Mouse (Mus musculus): Measurements from ENCODE around the gene Sept9.

Sept9 gene

DNA sequence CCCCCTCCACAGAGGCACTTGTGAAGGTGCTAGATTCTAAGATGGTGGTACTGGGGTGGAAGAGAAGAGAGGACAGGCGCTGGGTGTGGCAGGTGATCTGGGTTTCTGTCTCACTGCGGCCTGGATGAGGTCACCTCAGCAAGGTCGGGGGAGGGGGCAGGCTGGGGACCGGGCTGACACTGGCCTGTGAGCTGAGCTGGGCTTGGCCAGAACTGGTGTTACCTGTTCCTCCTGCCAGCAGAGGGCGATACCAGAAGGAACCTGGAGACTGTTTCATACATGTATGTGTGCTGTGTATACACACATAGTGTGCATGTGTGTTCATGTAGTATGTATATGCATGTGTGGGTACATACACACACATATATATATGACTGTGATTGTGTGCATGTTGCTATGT is 23.2 kb upstream of the Sept9 start:
- peak; percentile 60 for DNase-seq

DNA sequence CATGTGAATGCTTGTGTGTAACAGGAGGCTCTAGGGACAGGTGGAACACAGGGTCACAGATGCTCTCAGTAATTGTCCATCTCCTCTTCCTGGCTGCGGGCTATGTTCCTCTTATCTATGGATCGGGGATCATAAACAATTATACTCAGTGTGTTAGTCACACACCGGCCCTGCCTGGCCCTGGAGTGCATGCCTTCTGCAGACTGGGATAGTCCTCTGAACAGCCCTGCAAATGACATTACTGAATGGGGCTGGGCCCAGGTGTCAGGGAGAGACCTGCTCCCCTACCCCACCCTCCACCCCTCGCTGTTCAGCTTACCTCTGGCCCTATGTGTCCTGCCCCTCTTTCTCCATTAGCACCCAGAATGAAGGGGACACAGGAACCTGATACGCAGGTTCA is 22.6 kb upstream of the Sept9 start:
- no peak for DNase-seq

GRCm38 (mm10) chr11:117177303-117177979 is 22.0 kb upstream of the Sept9 start:
- DNase-seq, result peak; percentile 86

DNA sequence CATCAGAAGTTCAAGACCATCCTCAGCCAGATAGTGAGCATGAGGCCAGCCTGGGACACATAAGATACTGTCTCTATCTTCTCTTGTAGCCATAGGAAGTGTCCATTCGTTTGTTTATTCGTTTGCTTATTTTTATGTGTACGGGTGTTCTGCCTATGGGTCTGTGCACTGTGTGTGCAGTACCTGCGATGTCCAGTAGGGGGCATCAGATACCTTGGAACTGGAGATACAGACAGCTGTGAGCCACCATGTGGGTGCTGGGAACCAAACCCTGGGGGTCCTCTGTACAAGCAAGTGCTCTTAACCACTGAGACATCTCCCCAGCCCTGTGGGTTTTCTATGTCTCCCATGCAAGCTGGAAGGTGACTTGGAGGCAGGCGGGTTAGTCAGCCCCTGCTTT is 19.6 kb upstream of the Sept9 start:
- peak; percentile 28 for DNase-seq

DNA sequence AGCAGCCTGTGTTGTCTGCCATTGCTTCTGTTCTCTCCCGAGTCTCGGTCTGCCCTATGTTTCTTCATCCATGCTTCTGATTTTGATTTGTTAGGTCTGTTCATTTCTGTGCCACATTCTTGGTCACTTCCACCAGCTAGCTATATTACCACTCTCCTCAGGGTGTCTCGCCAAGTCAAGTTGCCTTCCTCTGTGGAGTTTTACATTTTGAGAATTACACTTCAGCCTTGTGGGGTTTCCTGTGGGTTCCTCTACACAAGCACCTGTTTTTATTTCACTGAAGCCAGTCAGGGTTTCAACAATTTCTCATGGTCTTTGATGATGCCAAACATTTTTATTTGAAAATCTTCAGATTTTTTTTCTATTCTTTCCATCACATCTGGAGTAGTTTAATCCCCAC is 16.7 kb upstream of the Sept9 start:
- no peak for DNase-seq

DNA sequence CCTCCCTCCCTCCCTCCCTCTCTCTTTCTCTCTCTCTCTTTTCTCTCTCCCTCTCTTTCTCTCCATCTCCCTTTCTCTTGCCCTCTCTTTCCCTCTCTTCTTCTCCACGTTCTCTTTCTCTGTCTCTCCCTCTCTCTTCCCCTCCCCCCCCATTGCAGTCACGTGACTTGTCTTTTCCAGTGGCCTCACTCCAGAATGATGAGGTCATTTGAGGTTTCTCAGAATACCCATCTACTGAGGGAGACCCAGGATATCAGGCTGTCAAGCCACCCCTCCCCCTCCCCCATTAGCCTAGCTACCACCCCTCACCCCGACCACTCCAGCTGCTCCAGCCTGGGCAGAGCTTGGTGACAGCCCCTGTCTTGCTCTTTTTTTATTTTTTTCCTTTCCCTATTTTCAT is 16.2 kb upstream of the Sept9 start:
- no peak for DNase-seq

- DNase-seq, result no peak
These were observed 15.6 kb upstream of the Sept9 start for GRCm38 (mm10) chr11:117183841-117184240.

DNA sequence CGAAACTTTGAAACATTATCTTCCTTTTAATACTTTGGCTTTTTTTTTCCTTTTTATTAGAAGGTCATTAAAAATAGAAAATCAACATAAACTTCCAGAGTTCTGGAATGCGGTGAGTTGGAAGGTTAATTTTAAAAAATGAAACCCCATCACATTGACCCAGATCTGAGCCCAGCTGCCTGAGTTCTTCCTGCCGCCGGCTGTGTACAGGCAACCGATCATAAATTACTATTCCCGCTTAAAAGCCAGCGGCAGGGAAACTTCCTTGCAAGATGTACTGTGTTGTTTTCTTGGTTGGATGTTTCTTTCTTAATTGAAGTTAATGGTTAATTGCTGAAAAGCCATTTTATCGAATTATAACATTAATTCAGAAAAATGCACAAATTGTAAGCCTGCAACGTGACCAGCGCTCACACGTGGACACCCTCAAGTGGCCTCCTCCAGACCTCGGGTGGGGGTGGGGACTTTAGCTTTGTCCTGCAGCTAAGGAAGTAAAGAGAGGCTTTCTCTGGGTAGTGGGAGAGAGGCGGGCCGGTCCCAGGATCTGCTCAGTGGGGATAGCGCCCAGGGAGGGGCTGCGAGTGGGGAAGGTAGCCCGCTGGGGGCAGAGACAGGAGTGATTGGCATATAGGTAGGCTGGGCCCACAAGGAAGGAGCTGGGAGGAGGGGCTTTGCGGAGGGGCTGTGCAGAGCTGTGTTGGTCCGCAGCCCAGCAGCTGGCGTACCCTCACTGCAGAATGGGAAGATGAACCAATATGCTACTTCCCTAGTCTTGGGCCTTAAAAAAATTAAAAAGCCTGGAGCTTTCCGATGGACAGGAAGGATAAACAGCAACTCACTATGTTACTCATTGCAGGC is 14.2 kb upstream of the Sept9 start:
- no peak for DNase-seq

DNA sequence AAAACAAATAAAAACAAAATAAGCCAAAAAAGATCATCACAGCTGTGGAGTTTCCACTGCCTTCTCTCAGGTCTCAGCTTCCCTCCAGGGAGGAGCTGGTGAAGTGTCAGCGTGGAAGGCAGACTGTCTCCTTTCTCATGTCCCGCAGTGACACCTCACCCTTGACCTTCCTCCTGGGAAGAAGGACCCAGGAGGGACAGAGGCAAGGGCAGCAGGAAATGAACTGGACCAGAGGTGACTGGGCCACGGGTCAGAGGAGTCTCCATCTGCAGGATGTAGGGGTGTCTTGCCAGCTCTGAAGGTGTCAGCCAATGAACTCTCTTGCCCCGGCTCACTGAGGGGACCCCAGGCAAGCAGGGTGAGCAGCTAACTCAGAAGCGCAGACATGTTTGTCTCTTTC is 7.9 kb upstream of the Sept9 start:
- DNase-seq, result no peak

GRCm38 (mm10) chr11:117194475-117194937 is 5.0 kb upstream of the Sept9 start:
- no peak for DNase-seq

GRCm38 (mm10) chr11:117195616-117196015 is 3.8 kb upstream of the Sept9 start:
- DNase-seq, result no peak

DNA sequence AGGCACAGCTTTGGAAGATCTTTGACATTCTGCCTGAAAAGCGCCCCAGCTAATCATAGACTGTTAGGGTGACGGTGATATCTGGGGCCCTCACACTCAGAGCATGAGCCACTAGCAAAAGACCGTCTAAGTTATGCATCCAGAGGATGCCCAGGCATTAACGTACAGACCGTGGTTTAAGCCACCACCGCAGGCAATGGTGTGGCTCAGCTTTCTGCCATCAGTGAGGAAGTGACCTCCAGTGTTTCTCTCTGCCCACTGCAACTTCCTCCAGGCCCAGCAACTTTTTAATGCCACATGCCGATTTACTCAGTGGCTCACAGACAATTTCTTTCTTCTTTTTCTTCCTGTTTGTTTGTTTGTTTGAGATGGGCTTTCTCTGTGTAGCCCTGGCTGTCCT is 2.8 kb upstream of the Sept9 start:
- DNase-seq, result no peak

DNA sequence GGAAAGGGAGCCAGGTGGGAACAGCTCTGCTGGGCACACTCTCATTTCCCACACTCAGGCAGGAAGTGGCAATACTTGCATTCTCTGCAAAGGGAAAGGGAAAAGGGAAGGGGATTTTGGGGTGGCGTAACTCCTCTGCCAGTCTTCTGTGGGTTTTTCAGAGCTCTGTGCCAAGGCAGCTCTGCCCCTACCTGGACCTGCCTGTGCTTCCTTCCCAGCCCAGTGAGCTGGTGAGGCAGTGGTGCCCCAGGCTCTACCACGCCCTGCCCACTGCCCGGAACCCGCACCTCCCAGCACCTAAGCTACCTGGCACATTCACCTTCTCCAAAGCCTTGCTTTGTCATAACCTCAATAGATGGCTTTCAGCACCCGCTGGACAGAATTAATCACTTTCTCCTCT is 1.3 kb upstream of the Sept9 start:
- DNase-seq, result no peak

GRCm38 (mm10) chr11:117201846-117202245 is 2.4 kb downstream of the Sept9 start:
- no peak for DNase-seq

DNA sequence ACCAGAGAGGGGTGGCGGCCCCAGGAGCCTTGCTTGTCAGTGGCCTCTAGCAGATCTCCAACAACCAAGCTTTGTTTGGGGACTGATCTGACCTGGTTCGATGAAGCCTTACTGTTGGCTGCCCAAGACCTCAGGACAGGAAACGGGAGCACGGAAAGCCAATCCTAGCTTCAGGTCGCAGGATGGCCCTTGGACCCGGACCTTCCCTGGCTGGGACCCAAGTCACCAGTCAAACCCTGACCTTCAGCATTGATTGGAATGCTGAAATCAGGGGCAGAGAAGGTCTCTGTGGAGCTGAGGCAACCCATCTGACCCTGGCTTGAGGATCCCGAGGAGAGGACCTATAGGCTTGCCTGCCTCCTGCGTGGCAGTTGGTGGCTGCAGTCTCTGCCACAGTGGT is 5.1 kb downstream of the Sept9 start:
- no peak for DNase-seq

- no peak for DNase-seq
These were observed 5.6 kb downstream of the Sept9 start for GRCm38 (mm10) chr11:117205042-117205441.

DNA sequence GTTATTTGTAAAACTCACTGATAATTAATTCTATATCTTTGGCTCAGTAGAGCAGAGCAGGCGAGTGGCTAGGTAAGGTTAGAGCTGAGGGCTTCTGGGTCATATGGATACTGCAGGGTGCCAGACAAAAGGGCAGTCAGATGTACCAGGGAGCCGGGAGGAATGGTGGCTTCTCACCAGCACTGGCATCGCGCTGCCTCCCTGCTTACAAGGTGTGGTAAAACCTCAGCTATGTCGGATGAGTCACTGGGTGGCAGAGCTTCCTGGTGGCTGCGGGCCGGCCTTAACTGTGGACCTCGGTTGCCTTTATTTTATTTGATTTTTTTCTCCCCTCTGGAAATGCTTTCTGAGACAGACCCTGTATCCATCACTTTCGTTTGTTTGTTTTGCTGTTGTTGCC is 6.0 kb downstream of the Sept9 start:
- no peak for DNase-seq

- DNase-seq, result no peak
These were observed 8.0 kb downstream of the Sept9 start for GRCm38 (mm10) chr11:117207436-117207835.

DNA sequence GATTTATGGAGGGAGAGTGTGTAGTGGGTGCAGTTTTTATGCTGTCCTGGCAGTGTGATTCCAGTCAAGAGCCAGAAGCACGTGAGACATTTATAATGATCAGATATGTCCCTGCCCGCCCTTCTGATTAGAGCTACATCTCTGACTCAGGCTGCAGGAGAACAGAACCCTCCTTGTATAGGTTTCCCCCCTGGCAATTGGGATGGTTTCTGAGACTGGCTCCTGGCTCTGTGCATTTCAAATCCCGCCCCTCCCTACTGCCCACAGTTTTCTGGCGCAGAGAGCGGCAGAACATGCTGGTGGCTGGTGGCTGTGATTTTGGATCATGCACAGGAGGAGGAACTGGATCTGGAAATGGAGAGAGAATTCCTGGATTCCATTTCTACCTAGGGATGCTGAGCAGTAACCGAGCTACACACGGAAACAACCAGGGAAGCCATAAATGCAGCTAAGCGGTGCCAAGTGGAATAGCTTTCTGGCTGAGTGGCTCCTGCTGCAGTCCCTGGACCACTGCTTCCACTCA is 8.8 kb downstream of the Sept9 start:
- no peak for DNase-seq

DNA sequence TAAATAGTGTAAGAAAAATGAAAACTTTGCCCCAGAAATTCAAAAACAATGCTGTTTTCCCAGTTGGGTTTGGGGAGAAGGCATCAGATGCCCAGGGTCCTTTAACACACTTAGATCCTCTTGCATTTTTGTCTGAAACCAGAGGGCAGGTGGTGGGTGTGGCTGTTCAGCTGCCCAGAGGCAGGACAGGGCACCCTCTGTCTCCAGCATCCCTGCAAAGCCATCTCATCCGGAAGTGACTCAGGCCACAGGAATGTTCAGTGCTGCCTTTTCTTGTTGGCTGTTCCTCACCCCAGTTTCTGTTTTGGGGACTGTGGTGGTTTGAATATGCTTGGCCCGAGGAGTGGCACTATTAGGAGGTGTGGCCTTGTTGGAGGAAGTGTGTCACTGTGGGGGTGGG is 17.3 kb downstream of the Sept9 start:
- no peak for DNase-seq

DNA sequence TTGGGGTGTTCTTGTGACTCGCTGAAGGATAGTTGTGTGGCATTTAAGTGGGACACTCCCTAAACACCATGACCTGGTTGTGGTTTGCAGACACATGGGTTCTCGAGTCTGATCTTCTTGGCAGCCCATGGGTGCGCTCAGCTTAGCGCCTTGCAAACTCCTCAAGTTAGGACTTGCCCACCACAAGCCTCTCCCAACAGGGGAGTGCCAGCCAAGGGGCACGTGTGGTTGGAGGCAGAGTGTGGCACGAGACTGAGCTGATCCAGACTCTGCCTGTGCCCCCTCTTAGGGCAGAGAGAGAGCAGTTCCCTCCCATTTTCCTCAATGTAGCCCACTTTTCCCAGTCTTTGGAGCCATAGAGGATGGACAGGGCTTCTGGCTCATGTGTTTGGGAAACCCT is 18.6 kb downstream of the Sept9 start:
- DNase-seq, result no peak

DNA sequence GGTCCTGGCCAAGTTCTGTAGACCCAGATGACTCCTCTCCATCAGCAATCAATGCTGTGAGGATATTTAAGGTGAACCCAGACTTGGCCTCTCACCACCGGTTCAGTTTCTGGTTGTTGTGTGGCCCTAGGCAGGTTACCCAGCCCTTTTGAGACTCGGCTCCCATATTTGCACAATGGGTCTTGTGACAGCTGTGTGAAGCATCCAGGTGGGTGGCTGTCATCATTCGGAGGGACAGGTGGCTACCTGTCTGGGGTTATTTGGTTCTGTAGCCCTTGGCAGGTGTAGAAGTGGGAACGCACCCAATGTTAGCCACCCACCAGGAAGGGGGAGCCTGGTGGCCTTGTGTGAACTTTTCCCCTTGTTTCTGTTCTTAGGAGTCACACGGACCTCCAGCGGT is 19.0 kb downstream of the Sept9 start:
- DNase-seq, result no peak

GRCm38 (mm10) chr11:117220777-117221176 is 21.3 kb downstream of the Sept9 start:
- DNase-seq, result no peak

DNA sequence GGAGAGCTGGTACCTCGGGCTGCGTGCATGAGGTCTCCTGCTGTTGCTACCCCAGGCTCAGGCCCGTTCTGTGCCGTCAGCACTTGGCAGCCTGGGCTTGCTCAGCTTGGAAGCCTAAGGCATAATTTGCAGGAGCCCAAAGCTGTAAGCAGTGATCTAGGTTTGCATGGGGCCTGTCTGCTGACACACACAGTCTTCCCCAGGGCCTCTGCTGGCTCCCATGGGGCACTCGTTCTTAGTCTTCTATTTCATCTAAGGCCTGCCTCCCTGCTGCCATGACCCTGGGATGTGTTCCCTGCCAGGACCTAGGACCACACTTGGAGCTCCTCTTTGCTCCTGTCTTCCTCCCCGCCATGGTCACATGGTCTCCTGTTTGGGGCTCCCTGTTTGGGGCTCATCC is 21.7 kb downstream of the Sept9 start:
- no peak for DNase-seq

All from thymus, postnatal 14 days (tissue).